24 mouse cellular contexts compared by ENCODE assay signal in genomic region chrX:23673193-23673592, GRCm38 (mm10). TPM values are rescaled to one million over a fixed set of nuclear protein-coding genes. Genes with fewer than 3 reads are reported as not detected.
DNase-seq lines count a peak whose midpoint lies in the region; ATAC-seq and TF ChIP-seq lines count a peak whose summit lies in the region.
"Had no signal": no experiment of that assay in that cellular context is flagged by ENCODE, and none has a peak within 500 bp of the region (broad histone marks: within the 10 kb centered on the region; RNA-seq: fewer than 3 reads in every experiment).

No protein-coding gene starts in this region.

- H3K4me1 ChIP-seq in midbrain, postnatal 0 days (ENCODE audit: insufficient read depth, low read length), result no peaks in the 10 kb centered on the region
- H3K4me1 ChIP-seq: embryonic facial prominence, embryonic 10.5 days; forebrain, embryonic 10.5 days; forebrain, embryonic 15.5 days; heart, embryonic 15.5 days; hindbrain, embryonic 13.5 days had no signal

- no peak for TF ChIP-seq CTCF in midbrain, postnatal 0 days (IDR thresholded peaks at IDR 0.05)

- no peaks in the 10 kb centered on the region for H3K27me3 ChIP-seq in splenic B cell, adult 2 months (ENCODE audit: control insufficient read depth, insufficient read depth, low read length, poor library complexity, severe bottlenecking)
- H3K27me3 ChIP-seq in midbrain, postnatal 0 days (ENCODE audit: insufficient read depth, low read length), result no peaks in the 10 kb centered on the region
- H3K27me3 ChIP-seq: forebrain, embryonic 15.5 days; heart, embryonic 15.5 days; hindbrain, embryonic 13.5 days had no signal

- no peaks in the 10 kb centered on the region for H3K36me3 ChIP-seq in splenic B cell, adult 2 months (ENCODE audit: control insufficient read depth, insufficient read depth, low read length, poor library complexity, severe bottlenecking)
- H3K36me3 ChIP-seq in midbrain, postnatal 0 days (ENCODE audit: insufficient read depth, low read length), result no peaks in the 10 kb centered on the region
- H3K36me3 ChIP-seq: embryonic facial prominence, embryonic 10.5 days; forebrain, embryonic 10.5 days; forebrain, embryonic 15.5 days; heart, embryonic 15.5 days; hindbrain, embryonic 13.5 days had no signal

- no peak overlapping the region for H3K27ac ChIP-seq in midbrain, postnatal 0 days (ENCODE audit: low read depth, low read length)
- H3K27ac ChIP-seq: embryonic facial prominence, embryonic 10.5 days; forebrain, embryonic 10.5 days; forebrain, embryonic 15.5 days; heart, embryonic 15.5 days; hindbrain, embryonic 13.5 days; hindbrain, postnatal 0 days had no signal

- H3K9ac ChIP-seq in midbrain, postnatal 0 days (replicated peaks; ENCODE audit: low read length, poor library complexity, severe bottlenecking), result no peak overlapping the region
- H3K9ac ChIP-seq: forebrain, embryonic 15.5 days; heart, embryonic 15.5 days; hindbrain, embryonic 13.5 days had no signal

- DNase-seq in thymus, postnatal 0 days (ENCODE audit: low spot score), result peak; percentile 5
- DNase-seq in thymus, postnatal 25 days, result no peak
- DNase-seq in splenic B cell, adult 2 months (ENCODE audit: low read depth, low spot score), result peak; percentile 40
- no peak for DNase-seq in left cerebral cortex, adult 11 months (ENCODE audit: low spot score)
- DNase-seq in midbrain, postnatal 0 days (ENCODE audit: low spot score), result no peak
- no peak for DNase-seq in neural tube, embryonic 10.5 days (ENCODE audit: extremely low spot score, low spot score)
- DNase-seq: adrenal gland, adult 2 months; adrenal gland, postnatal 25 days; cerebellum, adult 18-20 months; cerebellum, adult 9-11 months; cerebellum, postnatal 36 days; gastrocnemius, postnatal 36 days; heart, adult 18-20 months; heart, postnatal 14 days had no signal

- no peak overlapping the region for H3K4me3 ChIP-seq in midbrain, postnatal 0 days (ENCODE audit: low read depth, low read length)
- H3K4me3 ChIP-seq: embryonic facial prominence, embryonic 10.5 days; forebrain, embryonic 10.5 days; forebrain, embryonic 15.5 days; heart, embryonic 15.5 days; hindbrain, embryonic 13.5 days had no signal

- WGBS in midbrain, postnatal 0 days, result 76% methylated on average over 2 of the region's 2 CpGs

- ATAC-seq in activated CD4-positive, CD25-positive, alpha-beta regulatory T cell, adult 4 months, result peak; percentile 40
- ATAC-seq in inflammation-experienced regulatory T-cells, adult 6 months, result peak; percentile 64
- ATAC-seq in midbrain, postnatal 0 days (ENCODE audit: low FRiP score), result no peak
- ATAC-seq: forebrain, embryonic 15.5 days; hindbrain, postnatal 0 days; Patski had no signal

- no peak overlapping the region for H3K4me2 ChIP-seq in midbrain, postnatal 0 days (ENCODE audit: low read depth, low read length, poor library complexity, severe bottlenecking)
- H3K4me2 ChIP-seq: forebrain, embryonic 15.5 days; heart, embryonic 11.5 days; heart, embryonic 15.5 days; hindbrain, embryonic 13.5 days had no signal

- H3K9me3 ChIP-seq in midbrain, postnatal 0 days (ENCODE audit: low read length), result no peaks in the 10 kb centered on the region
- H3K9me3 ChIP-seq: embryonic facial prominence, embryonic 10.5 days; forebrain, embryonic 10.5 days; forebrain, embryonic 15.5 days; heart, embryonic 15.5 days; hindbrain, embryonic 13.5 days had no signal

RNA-seq across cellular contexts. Expression of gene Wdr44, which starts 19.7 kb away (rescaled TPM):
- polyA plus RNA-seq in thymus, postnatal 0 days (2015; fragmentation: Nextera tagmentation; extraction: Ambion mirVana), result 16.1 and 18.3 TPM in 2 replicates
- 10 to 100 TPM; 30.2 to 34.1 TPM for polyA plus RNA-seq in activated CD4-positive, CD25-positive, alpha-beta regulatory T cell, adult 4 months (2017; shearing (Covaris generic))
- 10 to 100 TPM; 29.9 to 46.9 (median 37.7) TPM for polyA plus RNA-seq in inflammation-experienced regulatory T-cells, adult 6 months (2017; shearing (Covaris generic))
- 10.3 and 13.5 TPM in 2 replicates for total RNA-seq in midbrain, postnatal 0 days (2014; rRNA removed)
- 19.4 and 19.8 TPM in 2 replicates for polyA plus RNA-seq in midbrain, postnatal 0 days (2015; fragmentation: Nextera tagmentation; extraction: Ambion mirVana)

Comparison
In these comparisons a context has a peak if more than half of its experiments do, and no peak if none do; other contexts are left out.
1. DNase-seq: peak in thymus, postnatal 0 days (single experiment) and splenic B cell, adult 2 months (single experiment); none in thymus, postnatal 25 days (single experiment), left cerebral cortex, adult 11 months (single experiment), midbrain, postnatal 0 days (single experiment) and neural tube, embryonic 10.5 days (single experiment).